Mouse (Mus musculus) limb, embryonic 14.5 days (tissue): ENCODE results near the gene Enoph1. TPM values are rescaled to one million over a fixed set of nuclear protein-coding genes. Genes with fewer than 3 reads are reported as not detected.

Source experiments
- ATAC-seq: fragments of 200-750 bp; cut with Nextera tagmentation; 2 replicates; pipeline ENCODE4 v1.8.0; 2017; ENCODE audit warnings: low read depth, moderate number of reproducible peaks, moderate TSS enrichment; ENCODE audit not compliant: low FRiP score
- DNase-seq: peaks from one replicate; pipeline ENCODE4 v3.0.0-alpha.2; 2015; ENCODE audit warnings: low spot score
- H3K27ac ChIP-seq: fragments of 300-500 bp; sonication (generic); replicated peaks from 2 replicates; pipeline ENCODE4 v1.5.1; 2014; ENCODE audit warnings: low read depth, mild to moderate bottlenecking, low read length, moderate library complexity, mixed read lengths
- H3K27me3 ChIP-seq: fragments of 300-500 bp; sonication (generic); 2 replicates; pipeline ENCODE4 v1.6.1; 2014; ENCODE audit warnings: low read length, mixed read lengths; ENCODE audit not compliant: control insufficient read depth, insufficient read depth
- H3K36me3 ChIP-seq: fragments of 300-500 bp; sonication (generic); 2 replicates; pipeline ENCODE4 v1.6.1; 2014; ENCODE audit warnings: mild to moderate bottlenecking, low read length, moderate library complexity, mixed read lengths; ENCODE audit not compliant: control insufficient read depth, insufficient read depth
- H3K4me1 ChIP-seq: fragments of 300-500 bp; sonication (generic); 2 replicates; pipeline ENCODE4 v1.6.1; 2014; ENCODE audit warnings: antibody characterized with exemption, low read length, mixed read lengths; ENCODE audit not compliant: control insufficient read depth, insufficient read depth
- H3K4me2 ChIP-seq: fragments of 300-500 bp; sonication (generic); replicated peaks from 2 replicates; pipeline ENCODE4 v1.6.1; 2014; ENCODE audit warnings: low read depth, mild to moderate bottlenecking, low read length, moderate library complexity; ENCODE audit not compliant: severe bottlenecking
- H3K4me3 ChIP-seq: fragments of 300-500 bp; sonication (generic); replicated peaks from 2 replicates; pipeline ENCODE4 v1.5.1; 2014; ENCODE audit warnings: low read length
- H3K9ac ChIP-seq: fragments of 300-500 bp; sonication (generic); 2 replicates; pipeline ENCODE4 v1.6.1; 2014; ENCODE audit warnings: mild to moderate bottlenecking, low read depth, low read length, moderate library complexity; ENCODE audit not compliant: severe bottlenecking
- H3K9me3 ChIP-seq: fragments of 300-500 bp; sonication (generic); 2 replicates; pipeline ENCODE4 v1.6.1; 2016; ENCODE audit warnings: low read length; ENCODE audit not compliant: control insufficient read depth
- POLR2A ChIP-seq: fragments of 200-500 bp; IDR thresholded peaks from 2 replicates; pipeline ENCODE4 v1.8.0; 2012; ENCODE audit warnings: inconsistent platforms, mild to moderate bottlenecking, moderate library complexity, borderline replicate concordance; ENCODE audit not compliant: insufficient read depth, insufficient read length; ENCODE audit errors: extremely low read depth
- WGBS: fragments of 180-500 bp; shearing (Covaris S2); extraction: QIAGEN DNeasy Blood & Tissue Kit; methylation state at CpG from one replicate; pipeline ENCODE4 v1.1.7; 2014; 5-methylcytosine and 5-hydroxymethylcytosine counted together
- polyA plus RNA-seq, 2 experiments: library from polyadenylated mRNA; depleted of rRNA in 1 of 2; stranded (reverse) in 1 of 2; unstranded in 1 of 2; fragments of >200 nt; fragmentation: Nextera tagmentation in 1 of 2; extraction: Ambion mirVana in 1 of 2; gene quantifications; 2 replicates each; pipeline versions ENCODE4 v1.2.1 to v1.2.3; 2012 to 2014

Enoph1 gene
- polyA plus RNA-seq, 2 experiments: 42.8 to 50.5 TPM

- DNase-seq (no peak), ATAC-seq (no peak)
- Histone ChIP-seq H3K4me3 (no peak overlapping the region), H3K4me1 (peaks cover 8% of the 10 kb centered on the region; the same call in 1 of the 2 replicates), H3K4me2 (no peak overlapping the region), H3K27me3 (no peaks in the 10 kb centered on the region), H3K9me3 (no peaks in the 10 kb centered on the region), H3K9ac (no peak overlapping the region), H3K36me3 (no peaks in the 10 kb centered on the region), H3K27ac (no peak overlapping the region)
- TF ChIP-seq POLR2A: no peak
- 73% methylated on average over 4 of the region's 4 CpGs for WGBS
Measured at GRCm38 (mm10) chr5:100044030-100044429, 4.2 kb downstream of the Enoph1 start.

- Histone ChIP-seq H3K27me3 (no peaks in the 10 kb centered on the region), H3K36me3 (no peaks in the 10 kb centered on the region), H3K9ac (no peak overlapping the region), H3K27ac (no peak overlapping the region), H3K4me1 (peaks cover 8% of the 10 kb centered on the region; the same call in 1 of the 2 replicates), H3K4me2 (no peak overlapping the region), H3K4me3 (no peak overlapping the region), H3K9me3 (no peaks in the 10 kb centered on the region)
- no peak for TF ChIP-seq POLR2A
- no peak for DNase-seq
- WGBS: 80% methylated on average over 5 of the region's 5 CpGs
- no peak for ATAC-seq
Measured at GRCm38 (mm10) chr5:100044621-100045020, 4.8 kb downstream of the Enoph1 start.

- Histone ChIP-seq H3K36me3 (no peaks in the 10 kb centered on the region), H3K4me1 (0 out of 2 replicates have a peak, but pooled peaks cover 3% of the 10 kb centered on the region), H3K27me3 (no peaks in the 10 kb centered on the region), H3K9ac (no peak overlapping the region), H3K27ac (no peak overlapping the region), H3K4me3 (no peak overlapping the region), H3K9me3 (no peaks in the 10 kb centered on the region), H3K4me2 (no peak overlapping the region)
- DNase-seq (no peak), ATAC-seq (no peak)
- no peak for TF ChIP-seq POLR2A
- 70% methylated on average over 3 of the region's 3 CpGs for WGBS
Measured at GRCm38 (mm10) chr5:100046096-100046495, 6.3 kb downstream of the Enoph1 start.

GRCm38 (mm10) chr5:100047143-100047640 lies 7.4 kb downstream of the Enoph1 start:
- H3K9ac ChIP-seq: no peak overlapping the region; the same call in 1 of the 2 replicates

GRCm38 (mm10) chr5:100047871-100048270 lies 8.1 kb downstream of the Enoph1 start:
- Histone ChIP-seq H3K4me2 (no peak overlapping the region), H3K27ac (no peak overlapping the region), H3K4me3 (no peak overlapping the region), H3K27me3 (no peaks in the 10 kb centered on the region), H3K4me1 (no peaks in the 10 kb centered on the region), H3K36me3 (0 out of 2 replicates have a peak, but pooled peaks cover 4% of the 10 kb centered on the region), H3K9ac (no peak overlapping the region), H3K9me3 (no peaks in the 10 kb centered on the region)
- ATAC-seq (no peak), DNase-seq (no peak)
- TF ChIP-seq POLR2A: no peak
- 63% methylated on average over 7 of the region's 7 CpGs for WGBS

More at GRCm38 (mm10) chr5:100047143-100047640, 7.4 kb downstream of the Enoph1 start:
- no peak overlapping the region for H3K4me3 ChIP-seq
- 0 out of 2 replicates have a peak, but pooled peaks cover 3% of the 10 kb centered on the region for H3K36me3 ChIP-seq
- H3K27ac ChIP-seq: no peak overlapping the region
- DNase-seq: no peak
- no peak for ATAC-seq
- no peak for TF ChIP-seq POLR2A
- no peaks in the 10 kb centered on the region for H3K27me3 ChIP-seq
- H3K4me2 ChIP-seq: no peak overlapping the region
- H3K9me3 ChIP-seq: no peaks in the 10 kb centered on the region
- 76% methylated on average over 8 of the region's 8 CpGs for WGBS
- no peaks in the 10 kb centered on the region for H3K4me1 ChIP-seq
